Mouse (Mus musculus) frontal cortex, adult (tissue): ENCODE measurements around the gene Arpp21.

Experiments used
- ATAC-seq: cut with Nextera tagmentation; 2 replicates; pipeline ENCODE4 v1.9.2; 2017; ENCODE audit warnings: mild to moderate bottlenecking, moderate library complexity, mixed read lengths; ENCODE audit not compliant: low TSS enrichment

Gene Arpp21

GRCm38 (mm10) chr9:112231383-112231782 lies 4.4 kb downstream of the Arpp21 start:
- no peak for ATAC-seq

GRCm38 (mm10) chr9:112230716-112231361 lies 4.9 kb downstream of the Arpp21 start:
- no peak for ATAC-seq

GRCm38 (mm10) chr9:112228470-112228869 lies 7.3 kb downstream of the Arpp21 start:
- no peak for ATAC-seq

GRCm38 (mm10) chr9:112227174-112227573 lies 8.6 kb downstream of the Arpp21 start:
- 0 out of 2 replicates have a peak, but pooled peaks have one; percentile 36 for ATAC-seq

GRCm38 (mm10) chr9:112226511-112226910 lies 9.2 kb downstream of the Arpp21 start:
- no peak for ATAC-seq

GRCm38 (mm10) chr9:112225046-112225445 lies 10.7 kb downstream of the Arpp21 start:
- no peak for ATAC-seq

GRCm38 (mm10) chr9:112219372-112219771 lies 16.4 kb downstream of the Arpp21 start:
- no peak for ATAC-seq

- no peak for ATAC-seq
These were observed 17.5 kb downstream of the Arpp21 start for GRCm38 (mm10) chr9:112218237-112218636.

- no peak for ATAC-seq
These were observed 18.6 kb downstream of the Arpp21 start for GRCm38 (mm10) chr9:112217161-112217560.

- no peak for ATAC-seq
These were observed 20.5 kb downstream of the Arpp21 start for GRCm38 (mm10) chr9:112215030-112215806.

- ATAC-seq = no peak
These were observed 22.1 kb downstream of the Arpp21 start for GRCm38 (mm10) chr9:112213411-112214255.

- no peak for ATAC-seq
These were observed 25.9 kb downstream of the Arpp21 start for GRCm38 (mm10) chr9:112209803-112210202.

- peak; percentile 76 for ATAC-seq
These were observed 28.0 kb downstream of the Arpp21 start for GRCm38 (mm10) chr9:112207767-112208166.

- peak; percentile 64 for ATAC-seq
These were observed 37.4 kb downstream of the Arpp21 start for GRCm38 (mm10) chr9:112198296-112198695.

GRCm38 (mm10) chr9:112194049-112194448 lies 41.7 kb downstream of the Arpp21 start:
- no peak for ATAC-seq

GRCm38 (mm10) chr9:112189394-112189793 lies 46.3 kb downstream of the Arpp21 start:
- peak; percentile 65 for ATAC-seq

GRCm38 (mm10) chr9:112188358-112188893 lies 47.3 kb downstream of the Arpp21 start:
- ATAC-seq = peak; percentile 33

- 0 out of 2 replicates have a peak, but pooled peaks have one; percentile 17 for ATAC-seq
These were observed 48.1 kb downstream of the Arpp21 start for GRCm38 (mm10) chr9:112187667-112188066.

- ATAC-seq = no peak
These were observed 49.1 kb downstream of the Arpp21 start for GRCm38 (mm10) chr9:112186336-112187305.

GRCm38 (mm10) chr9:112185746-112186145 lies 50.0 kb downstream of the Arpp21 start:
- no peak for ATAC-seq

GRCm38 (mm10) chr9:112182738-112183137 lies 53.0 kb downstream of the Arpp21 start:
- ATAC-seq = no peak
